Comparison of ENCODE assay signal across 18 mouse cellular contexts in genomic region chr6:97594589-97594988, GRCm38 (mm10). TPM values are rescaled to one million over a fixed set of nuclear protein-coding genes. Genes with fewer than 3 reads are reported as not detected.
DNase-seq lines count a peak whose midpoint lies in the region; ATAC-seq and TF ChIP-seq lines count a peak whose summit lies in the region.
"Had no signal": no experiment of that assay in that cellular context is flagged by ENCODE, and none has a peak within 500 bp of the region (broad histone marks: within the 10 kb centered on the region; RNA-seq: fewer than 3 reads in every experiment).

No protein-coding gene starts in this region.

- 88% methylated on average over 7 of the region's 7 CpGs for WGBS in hindbrain, embryonic 11.5 days
- 93% methylated on average over 7 of the region's 7 CpGs for WGBS in hindbrain, embryonic 16.5 days
- WGBS in lung, postnatal 0 days, result 74% methylated on average over 7 of the region's 7 CpGs

- no peak for DNase-seq in hindbrain, embryonic 11.5 days (ENCODE audit: low spot score)
- peak; percentile 68 for DNase-seq in lung, postnatal 0 days (ENCODE audit: low spot score)
- peak; percentile 80 for DNase-seq in lung, postnatal 36 days
- DNase-seq in cerebellum, adult 11 months, result no peak
- no peak for DNase-seq in cerebellum, adult 8-10 months
- DNase-seq in kidney, postnatal 10 days, result no peak
- DNase-seq: adrenal gland, postnatal 10 days; cerebellum, adult 11-12 months; forebrain, postnatal 0 days; gastrocnemius, postnatal 14 days; heart, adult 2 months; heart, postnatal 14 days had no signal

- H3K4me1 ChIP-seq in hindbrain, embryonic 11.5 days (replicated peaks; ENCODE audit: control insufficient read depth, insufficient read depth, low read length), result no peaks in the 10 kb centered on the region
- no peaks in the 10 kb centered on the region; the same call in 1 of the 2 replicates for H3K4me1 ChIP-seq in hindbrain, embryonic 16.5 days (ENCODE audit: control insufficient read depth, insufficient read depth, low read depth, low read length)
- no peaks in the 10 kb centered on the region; the same call in 1 of the 2 replicates for H3K4me1 ChIP-seq in lung, postnatal 0 days (ENCODE audit: insufficient read depth, low read depth, low read length)
- H3K4me1 ChIP-seq: heart, embryonic 15.5 days had no signal

- H3K4me3 ChIP-seq in hindbrain, embryonic 11.5 days (ENCODE audit: low read depth, low read length), result no peak overlapping the region
- no peak overlapping the region for H3K4me3 ChIP-seq in hindbrain, embryonic 16.5 days (ENCODE audit: low read length)
- no peak overlapping the region for H3K4me3 ChIP-seq in lung, postnatal 0 days (ENCODE audit: low read depth, low read length)
- H3K4me3 ChIP-seq: embryonic facial prominence, embryonic 10.5 days; forebrain, embryonic 13.5 days; heart, adult 2 months; heart, embryonic 15.5 days had no signal

- H3K4me2 ChIP-seq in hindbrain, embryonic 11.5 days (replicated peaks; ENCODE audit: low read depth, low read length), result no peak overlapping the region
- H3K4me2 ChIP-seq in hindbrain, embryonic 16.5 days (ENCODE audit: low read length), result no peak overlapping the region
- H3K4me2 ChIP-seq in lung, postnatal 0 days (replicated peaks; ENCODE audit: low read depth, low read length), result no peak overlapping the region
- H3K4me2 ChIP-seq: forebrain, embryonic 13.5 days; heart, embryonic 11.5 days; heart, embryonic 15.5 days had no signal

- peak overlapping the region; percentile 33; the same call in 1 of the 2 replicates for H3K27ac ChIP-seq in hindbrain, embryonic 11.5 days (ENCODE audit: low read depth, low read length)
- no peak overlapping the region for H3K27ac ChIP-seq in hindbrain, embryonic 16.5 days (ENCODE audit: low read depth, low read length)
- no peak overlapping the region for H3K27ac ChIP-seq in lung, postnatal 0 days (ENCODE audit: low read length)
- H3K27ac ChIP-seq: embryonic facial prominence, embryonic 10.5 days; heart, adult 2 months; heart, embryonic 15.5 days had no signal

- H3K36me3 ChIP-seq in hindbrain, embryonic 11.5 days (ENCODE audit: control insufficient read depth, insufficient read depth, low read length), result 0 out of 2 replicates have a peak, but pooled peaks cover 4% of the 10 kb centered on the region
- H3K36me3 ChIP-seq in hindbrain, embryonic 16.5 days (ENCODE audit: control insufficient read depth, insufficient read depth, low read length), result no peaks in the 10 kb centered on the region
- H3K36me3 ChIP-seq in lung, postnatal 0 days (ENCODE audit: insufficient read depth, low read length), result no peaks in the 10 kb centered on the region
- H3K36me3 ChIP-seq: embryonic facial prominence, embryonic 10.5 days; heart, embryonic 15.5 days had no signal

- H3K9ac ChIP-seq in hindbrain, embryonic 11.5 days (ENCODE audit: low read depth, low read length), result no peak overlapping the region
- no peak overlapping the region for H3K9ac ChIP-seq in hindbrain, embryonic 16.5 days (ENCODE audit: low read depth, low read length)
- H3K9ac ChIP-seq in lung, postnatal 0 days (replicated peaks; ENCODE audit: low read depth), result no peak overlapping the region
- H3K9ac ChIP-seq: forebrain, embryonic 13.5 days; forebrain, postnatal 0 days; heart, embryonic 15.5 days had no signal

- ATAC-seq in hindbrain, embryonic 11.5 days (ENCODE audit: low FRiP score), result no peak
- ATAC-seq in hindbrain, embryonic 16.5 days, result no peak
- peak; percentile 87 for ATAC-seq in lung, postnatal 0 days
- ATAC-seq: forebrain, embryonic 13.5 days; forebrain, postnatal 0 days had no signal

- H3K9me3 ChIP-seq in hindbrain, embryonic 11.5 days (ENCODE audit: control insufficient read depth, low read length), result no peaks in the 10 kb centered on the region
- H3K9me3 ChIP-seq in hindbrain, embryonic 16.5 days (ENCODE audit: control insufficient read depth, low read length), result no peaks in the 10 kb centered on the region
- H3K9me3 ChIP-seq in lung, postnatal 0 days (ENCODE audit: low read length), result no peaks in the 10 kb centered on the region
- H3K9me3 ChIP-seq: embryonic facial prominence, embryonic 10.5 days; forebrain, embryonic 13.5 days; heart, embryonic 15.5 days had no signal

- no peaks in the 10 kb centered on the region for H3K27me3 ChIP-seq in hindbrain, embryonic 11.5 days (ENCODE audit: control insufficient read depth, insufficient read depth, low read length)
- H3K27me3 ChIP-seq in hindbrain, embryonic 16.5 days (replicated peaks; ENCODE audit: control insufficient read depth, insufficient read depth, low read length), result no peaks in the 10 kb centered on the region
- H3K27me3 ChIP-seq in lung, postnatal 0 days (replicated peaks; ENCODE audit: insufficient read depth, low read length), result no peaks in the 10 kb centered on the region
- H3K27me3 ChIP-seq: forebrain, embryonic 13.5 days; heart, embryonic 15.5 days had no signal

- TF ChIP-seq CTCF in lung, postnatal 0 days (IDR thresholded peaks at IDR 0.05), result no peak

- peak; percentile 38; the same call in 1 of the 2 replicates for TF ChIP-seq EP300 in lung, postnatal 0 days (IDR thresholded peaks at IDR 0.05)

RNA-seq across cellular contexts. Expression of gene Frmd4b, which starts 22.8 kb away (rescaled TPM):
- polyA plus RNA-seq in hindbrain, embryonic 11.5 days (2014; fragmentation: Nextera tagmentation; extraction: Ambion mirVana), result 46.9 and 50.5 TPM in 2 replicates
- 15.8 and 22.2 TPM in 2 replicates for polyA plus RNA-seq in hindbrain, embryonic 16.5 days (2015; fragmentation: Nextera tagmentation; extraction: Ambion mirVana)
- polyA plus RNA-seq in lung, postnatal 0 days (2015; fragmentation: Nextera tagmentation; extraction: Ambion mirVana), result 11.1 and 11.7 TPM in 2 replicates
- polyA plus RNA-seq: C2C12 had no signal

Comparison
In these comparisons a context has a peak if more than half of its experiments do, and no peak if none do; other contexts are left out.
1. DNase-seq: peak in lung, postnatal 0 days (single experiment) and lung, postnatal 36 days (single experiment); none in hindbrain, embryonic 11.5 days (single experiment), cerebellum, adult 11 months (single experiment), cerebellum, adult 8-10 months (single experiment) and kidney, postnatal 10 days (single experiment).